Mouse (Mus musculus): ENCODE results near the gene Exoc3l2.

GRCm38 (mm10) chr7:19462884-19463381, at the start of gene Exoc3l2:
- TF ChIP-seq E2F4 (IDR thresholded peaks at IDR 0.05; ENCODE audit: insufficient read depth): no peak
- TF ChIP-seq MYOG (IDR thresholded peaks at IDR 0.05; ENCODE audit: control insufficient read depth in 1 of 3, insufficient read depth in 1 of 3, insufficient read length in 2 of 3, low read depth in 2 of 3): no peak
- no peak for TF ChIP-seq USF1 (IDR thresholded peaks at IDR 0.05; ENCODE audit: low read depth)
- TF ChIP-seq MYOD1 (IDR thresholded peaks at IDR 0.05; ENCODE audit: control insufficient read depth in 1 of 3, insufficient read length in 2 of 3, low read depth in 2 of 3): no peak
- TF ChIP-seq POLR2A (IDR thresholded peaks at IDR 0.05; ENCODE audit: insufficient read length, low read depth): no peak
- TF ChIP-seq MAX (IDR thresholded peaks at IDR 0.05; ENCODE audit: low read depth): no peak

All from myocyte (in vitro differentiated cells).